Mouse (Mus musculus) thymus, postnatal 4 days (tissue): ENCODE results near the gene 3110082J24Rik.
A peak's percentile ranks its signal among the peaks of the same experiment; 100 is the strongest.

ENCODE experiments used
- DNase-seq: peaks from one replicate; pipeline ENCODE4 v3.0.0; 2021

Gene 3110082J24Rik

DNA sequence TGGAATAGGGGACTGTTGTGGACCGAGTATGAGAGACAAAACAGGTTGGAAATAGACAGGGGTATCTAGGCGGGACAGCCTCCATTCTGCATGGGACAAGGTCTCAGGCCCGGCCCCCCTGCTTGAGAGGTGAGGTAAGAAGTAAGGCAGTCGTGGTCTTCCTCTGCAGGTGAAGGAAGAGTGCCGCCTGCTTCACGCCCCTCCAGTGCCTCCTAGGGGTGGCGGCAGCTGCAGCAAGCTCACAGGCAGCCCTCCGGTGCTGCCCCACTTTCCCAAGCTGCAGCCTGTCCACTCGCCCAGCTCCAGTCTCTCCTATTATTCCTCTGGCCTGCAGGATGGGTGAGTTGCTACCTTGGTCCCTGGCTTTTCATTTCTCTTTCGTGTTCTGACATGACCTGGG, 9.8 kb upstream of the 3110082J24Rik start:
- peak; percentile 59 for DNase-seq

DNA sequence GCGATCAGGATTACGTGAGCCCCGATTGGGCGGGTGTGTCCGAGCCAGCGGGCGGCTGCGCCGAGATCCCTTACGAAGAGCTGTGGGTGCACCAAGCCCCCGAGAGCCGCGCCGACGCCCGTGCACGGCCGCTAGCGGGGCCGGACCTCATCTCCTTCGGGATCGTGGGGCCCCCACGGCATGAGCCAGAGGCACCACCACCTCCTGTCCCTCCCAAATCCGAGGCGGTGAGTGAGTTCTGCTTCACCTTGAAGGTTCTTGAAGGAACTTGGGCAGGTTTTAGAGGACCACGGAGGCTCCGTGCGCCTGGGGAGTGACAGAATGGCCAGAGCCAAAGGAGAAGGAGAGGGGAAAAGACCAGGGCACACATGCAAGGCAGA, 8.9 kb upstream of the 3110082J24Rik start:
- no peak for DNase-seq

DNA sequence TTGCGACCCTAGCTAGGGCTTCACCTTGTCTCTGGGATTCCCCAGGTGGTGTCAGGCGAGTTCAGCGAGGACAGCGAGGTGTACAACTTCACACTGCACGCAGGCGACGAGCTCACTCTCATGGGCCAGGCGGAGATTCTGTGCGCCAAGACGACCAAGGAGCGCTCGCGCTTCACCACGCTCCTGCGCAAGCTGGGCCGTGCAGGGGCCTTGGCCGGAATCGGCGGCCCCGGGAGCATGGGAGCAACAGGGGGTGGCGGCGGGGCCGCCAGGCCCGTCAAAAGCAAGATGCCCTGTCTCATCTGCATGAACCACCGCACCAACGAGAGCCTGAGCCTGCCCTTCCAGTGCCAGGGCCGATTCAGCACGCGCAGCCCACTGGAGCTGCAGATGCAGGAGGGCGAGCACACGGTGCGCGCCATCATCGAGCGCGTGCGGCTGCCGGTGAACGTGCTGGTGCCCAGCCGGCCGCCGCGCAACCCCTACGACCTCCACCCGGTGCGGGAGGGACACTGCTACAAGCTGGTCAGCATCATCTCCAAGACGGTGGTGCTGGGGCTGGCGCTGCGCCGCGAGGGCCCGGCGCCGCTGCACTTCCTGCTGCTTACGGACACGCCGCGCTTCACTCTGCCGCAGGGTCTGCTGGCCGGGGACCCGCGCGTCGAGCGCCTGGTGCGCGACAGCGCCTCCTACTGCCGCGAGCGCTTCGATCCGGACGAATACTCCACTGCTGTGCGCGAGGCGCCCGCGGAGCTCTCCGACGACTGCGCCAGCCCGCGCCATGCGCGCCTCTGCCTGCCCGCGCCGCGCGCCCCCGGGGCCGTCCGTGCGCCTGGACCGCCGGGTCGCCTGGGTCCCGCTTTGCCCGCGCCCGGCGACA, 8.2 kb upstream of the 3110082J24Rik start:
- DNase-seq, result peak; percentile 94

DNA sequence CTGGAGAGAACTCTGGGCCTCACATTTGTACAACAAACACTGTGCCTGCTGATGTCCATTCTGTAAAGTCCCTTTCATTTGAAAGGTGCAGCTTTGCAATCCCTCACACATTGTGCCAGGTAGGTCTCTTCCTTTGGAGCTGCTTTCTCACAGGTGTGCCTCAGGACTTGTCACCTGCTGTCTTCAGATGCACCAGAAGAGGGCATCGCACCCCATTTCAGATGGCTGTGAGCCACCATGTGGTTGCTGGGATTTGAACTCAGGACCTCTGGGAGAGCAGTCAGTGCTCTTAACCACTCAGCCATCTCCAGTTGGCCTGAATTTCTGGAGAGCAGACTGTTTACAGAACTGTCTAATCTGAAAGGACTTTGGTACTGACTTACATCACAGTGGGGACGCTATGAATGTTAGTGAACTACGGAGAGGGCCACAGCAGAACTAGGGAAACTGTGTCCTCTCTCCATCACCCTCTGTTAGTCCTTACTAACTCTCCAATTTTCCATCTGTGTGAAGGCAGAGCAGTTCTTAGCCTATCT, 6.7 kb upstream of the 3110082J24Rik start:
- DNase-seq, result peak; percentile 36

DNA sequence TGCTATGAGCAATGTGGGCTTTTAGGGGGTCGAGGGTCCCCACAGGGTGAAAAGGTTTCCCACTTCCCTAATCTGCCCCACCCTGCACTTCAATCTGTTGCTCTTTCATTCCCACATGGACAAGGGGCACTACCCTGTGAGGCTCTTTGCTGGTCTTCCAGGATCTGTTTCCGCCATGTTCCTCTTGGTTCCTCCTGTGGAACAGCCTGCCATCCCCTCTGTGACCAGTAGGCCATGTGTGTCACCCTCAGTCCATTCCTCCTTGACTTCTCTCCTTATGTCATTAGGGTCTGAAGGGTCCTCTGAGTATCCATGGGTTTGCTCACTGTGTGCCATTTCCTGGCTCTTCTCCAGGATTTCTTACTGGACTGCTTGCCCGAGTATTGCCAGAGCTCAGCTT, 5.9 kb upstream of the 3110082J24Rik start:
- no peak for DNase-seq

- DNase-seq, result peak; percentile 32
Measured at GRCm38 (mm10) chr5:30111126-30111525, 5.2 kb upstream of the 3110082J24Rik start.

DNA sequence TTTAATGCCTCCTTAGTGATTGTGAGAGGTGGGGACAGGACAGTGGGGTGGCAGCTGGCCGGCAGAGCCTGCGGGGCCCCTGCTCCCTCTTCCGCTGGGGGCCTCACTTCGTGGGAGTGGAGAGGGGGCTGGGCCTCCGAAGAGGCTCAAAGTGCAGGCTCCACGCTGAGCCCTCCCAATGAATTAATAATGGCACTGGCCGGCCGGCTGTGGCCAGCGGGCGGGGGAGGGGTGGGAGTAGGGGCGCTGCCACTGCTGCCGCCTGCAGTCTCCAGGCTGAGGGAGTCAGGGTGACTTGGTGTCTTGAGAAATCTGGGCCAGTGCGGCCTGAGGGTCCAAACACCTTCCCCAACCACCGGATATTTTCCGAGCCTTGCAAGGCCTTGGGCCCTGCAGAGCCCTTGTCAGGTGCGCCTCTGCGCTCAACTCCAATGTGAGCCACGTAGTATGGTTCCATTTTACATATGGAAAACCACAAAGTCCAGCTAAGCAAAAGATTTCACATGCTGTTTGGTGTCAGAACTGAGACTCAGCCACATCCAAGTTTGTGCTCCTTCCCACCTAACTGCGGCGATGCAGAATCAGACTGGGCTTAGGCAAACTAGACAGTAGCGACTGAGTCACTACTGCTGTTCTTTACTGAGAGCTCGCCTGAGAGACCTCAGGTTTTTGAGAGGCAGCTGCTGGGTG, 4.6 kb upstream of the 3110082J24Rik start:
- no peak for DNase-seq

DNA sequence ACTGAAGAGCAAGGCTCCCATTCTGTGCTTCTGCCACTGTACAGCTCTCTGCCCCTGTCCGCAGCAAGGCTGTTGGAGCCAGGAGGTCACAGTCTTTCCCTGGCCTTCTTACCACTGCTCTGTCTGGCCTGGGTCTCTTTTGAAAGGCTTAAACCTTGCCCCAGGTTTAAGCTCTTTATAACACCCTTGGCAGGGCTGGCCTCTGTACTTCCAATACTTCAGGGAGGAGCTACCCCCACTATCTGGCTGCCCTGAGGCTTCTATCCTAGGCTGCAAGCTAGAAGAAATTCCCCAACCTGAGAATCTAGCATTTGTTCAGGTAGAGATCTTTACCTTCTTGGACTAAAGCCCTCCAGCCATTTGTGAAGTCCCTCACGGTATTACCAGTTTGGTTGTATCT, 4.0 kb upstream of the 3110082J24Rik start:
- DNase-seq, result no peak

DNA sequence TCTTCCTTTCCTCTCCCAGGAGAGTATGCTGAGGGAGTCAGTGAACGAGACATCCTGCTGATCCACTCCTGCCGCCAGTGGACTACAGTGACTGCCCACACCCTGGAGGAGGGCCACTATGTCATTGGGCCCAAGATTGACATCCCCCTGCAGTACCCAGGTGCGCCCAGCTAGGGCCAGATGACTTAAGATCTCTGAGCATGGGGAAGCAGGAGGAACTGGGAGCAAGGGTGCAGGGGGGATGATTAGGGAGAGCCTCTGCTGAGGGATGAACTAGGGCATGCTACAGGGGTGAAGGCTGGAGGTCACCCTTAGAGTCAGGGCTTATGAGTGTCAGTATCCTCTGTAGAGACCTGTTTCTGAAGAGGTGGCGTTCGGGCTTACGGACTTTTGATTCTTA, 2.3 kb upstream of the 3110082J24Rik start:
- DNase-seq, result no peak

GRCm38 (mm10) chr5:30107611-30108041, 1.7 kb upstream of the 3110082J24Rik start:
- no peak for DNase-seq

- no peak for DNase-seq
Measured at GRCm38 (mm10) chr5:30107186-30107585, 1.3 kb upstream of the 3110082J24Rik start.

- DNase-seq, result no peak
Measured at GRCm38 (mm10) chr5:30106756-30107155, 870 bp upstream of the 3110082J24Rik start.

DNA sequence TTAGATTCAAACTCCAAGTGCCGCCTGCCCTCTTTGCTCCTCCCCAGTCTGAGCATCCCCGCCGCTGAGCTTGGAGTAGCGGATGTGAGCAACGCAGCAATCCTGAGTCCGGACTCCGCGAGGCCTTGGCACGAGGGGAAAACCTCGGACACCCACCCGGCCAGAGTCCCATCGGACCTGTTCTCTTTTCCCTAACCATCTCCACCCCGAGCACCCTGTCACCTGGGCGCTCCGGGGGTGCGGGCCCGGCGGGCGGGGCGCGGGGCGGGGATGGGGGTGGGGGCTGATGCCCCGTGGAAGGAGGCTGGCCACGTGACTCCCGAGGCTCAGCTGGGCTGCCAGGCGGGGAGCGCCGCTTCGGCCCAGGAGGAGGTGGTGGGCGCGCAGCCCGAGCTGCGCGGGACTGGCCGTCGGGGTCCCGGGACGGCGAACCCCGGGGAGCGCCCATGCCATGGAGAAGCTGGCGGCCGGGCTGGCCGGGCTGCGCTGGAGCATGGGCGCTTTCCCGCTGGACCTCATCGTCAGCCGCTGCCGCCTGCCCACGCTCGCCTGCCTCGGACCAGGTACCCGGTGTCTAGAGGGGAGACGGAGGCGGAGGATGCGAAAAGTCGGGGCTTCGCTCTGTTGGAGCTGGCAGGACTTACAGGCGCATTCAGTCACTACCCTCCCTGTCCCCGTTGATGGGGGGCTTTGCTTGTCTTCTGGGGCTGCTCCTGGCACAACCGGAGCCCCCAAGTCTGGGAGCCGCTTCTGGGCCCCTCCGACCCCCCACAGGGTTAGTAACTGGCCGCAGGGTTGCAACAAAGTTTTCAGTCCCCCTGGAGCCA, 832 bp downstream of the 3110082J24Rik start, which contains the start of gene Garem2:
Garem2 (plus strand) TSS at position 321 of the 827 bp plus-strand sequence.
- peak; percentile 29 for DNase-seq

GRCm38 (mm10) chr5:30104339-30104738, 1.5 kb downstream of the 3110082J24Rik start:
- peak; percentile 72 for DNase-seq

DNA sequence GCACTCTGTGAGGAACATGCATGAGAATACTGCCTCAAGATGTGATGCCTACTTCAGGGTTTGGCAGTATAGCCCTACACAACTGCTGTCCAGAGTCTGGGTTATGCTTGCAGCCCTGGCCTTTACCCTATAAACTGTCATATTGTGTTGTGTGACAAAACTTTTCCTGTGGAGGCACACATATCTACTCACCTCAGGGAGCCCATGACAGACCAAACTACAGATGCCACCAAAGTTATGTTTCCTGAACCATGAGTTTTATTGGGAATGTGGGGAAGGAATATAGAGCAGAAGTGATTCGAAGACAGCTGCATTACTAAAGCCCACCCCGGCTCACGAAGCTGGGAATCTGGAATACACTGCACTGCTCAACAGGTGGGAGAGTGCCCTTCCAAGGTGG, 2.5 kb downstream of the 3110082J24Rik start:
- DNase-seq, result no peak

DNA sequence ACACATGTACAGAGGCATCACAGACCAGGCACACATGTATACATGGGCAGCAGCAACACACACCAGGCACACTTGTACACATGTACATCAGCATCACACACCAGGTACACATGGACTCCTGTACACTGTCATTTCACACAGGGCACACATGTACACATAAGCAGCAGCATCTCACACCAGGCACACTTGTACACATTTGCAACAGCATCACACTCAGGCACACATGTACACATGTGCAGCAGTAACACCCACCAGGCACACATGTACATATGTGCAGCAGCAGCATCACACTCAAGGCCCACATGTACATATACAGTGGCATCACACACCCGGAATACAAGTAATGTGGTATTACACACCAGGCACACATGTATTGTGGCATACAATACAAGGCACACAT, 7.6 kb downstream of the 3110082J24Rik start:
- no peak for DNase-seq

DNA sequence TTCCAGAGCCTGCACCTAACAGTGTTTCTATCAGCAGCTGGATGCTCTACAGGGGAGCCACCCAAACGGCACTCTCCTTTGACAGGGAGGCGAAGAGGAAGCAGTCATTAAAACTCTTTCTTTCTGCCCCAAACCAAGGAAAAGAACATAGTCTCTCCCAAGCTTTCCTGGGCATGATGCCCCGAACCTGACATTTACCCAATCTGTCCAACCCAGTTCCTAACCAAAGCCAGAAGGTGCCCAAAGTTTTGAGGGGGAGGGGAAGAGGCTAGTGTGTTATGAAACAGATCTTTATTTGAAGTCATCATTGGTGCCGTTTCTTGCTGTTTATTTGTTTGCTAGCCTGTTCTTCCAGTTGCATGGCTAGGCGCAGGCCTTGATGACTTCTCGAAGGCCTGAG, 10.2 kb downstream of the 3110082J24Rik start:
- DNase-seq, result no peak

DNA sequence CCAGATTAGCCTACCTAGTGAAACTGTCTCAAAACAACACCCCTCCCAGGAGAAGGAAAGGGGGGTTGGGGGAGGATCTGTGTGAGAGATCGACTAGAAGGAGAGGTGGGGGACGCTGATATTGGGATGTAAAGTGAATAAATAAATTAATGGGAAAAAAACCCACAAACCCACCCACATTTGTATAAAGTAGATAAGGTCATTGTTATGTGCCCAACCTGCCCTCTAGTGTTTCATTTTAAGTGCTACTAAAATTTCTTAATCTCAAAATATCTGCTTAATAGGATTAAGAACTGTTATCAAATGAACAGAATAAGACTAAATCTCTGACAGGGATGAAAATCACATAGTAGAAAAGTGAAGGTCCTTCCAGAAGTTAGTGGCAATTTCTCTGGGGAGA, 11.5 kb downstream of the 3110082J24Rik start:
- no peak for DNase-seq

DNA sequence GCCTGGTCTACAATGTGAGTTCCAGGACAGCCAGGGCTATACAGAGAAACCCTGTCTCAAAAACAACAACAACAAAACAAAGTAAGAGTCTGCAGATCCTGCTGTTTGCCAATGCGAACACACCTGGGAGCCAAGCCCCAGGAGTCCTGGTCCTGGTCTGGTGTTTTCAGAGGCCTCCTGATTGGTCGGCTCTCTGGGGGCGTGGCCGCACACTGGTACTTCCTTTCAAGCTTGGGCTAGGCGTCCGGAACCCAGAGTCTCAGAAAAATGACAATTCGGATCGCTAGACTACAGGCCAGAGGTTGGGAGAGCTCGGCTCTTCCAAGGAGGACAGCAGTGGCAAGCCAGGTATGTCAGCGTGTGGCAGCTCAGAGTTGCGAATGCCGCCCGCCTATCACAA, 13.2 kb downstream of the 3110082J24Rik start:
- peak; percentile 31 for DNase-seq

DNA sequence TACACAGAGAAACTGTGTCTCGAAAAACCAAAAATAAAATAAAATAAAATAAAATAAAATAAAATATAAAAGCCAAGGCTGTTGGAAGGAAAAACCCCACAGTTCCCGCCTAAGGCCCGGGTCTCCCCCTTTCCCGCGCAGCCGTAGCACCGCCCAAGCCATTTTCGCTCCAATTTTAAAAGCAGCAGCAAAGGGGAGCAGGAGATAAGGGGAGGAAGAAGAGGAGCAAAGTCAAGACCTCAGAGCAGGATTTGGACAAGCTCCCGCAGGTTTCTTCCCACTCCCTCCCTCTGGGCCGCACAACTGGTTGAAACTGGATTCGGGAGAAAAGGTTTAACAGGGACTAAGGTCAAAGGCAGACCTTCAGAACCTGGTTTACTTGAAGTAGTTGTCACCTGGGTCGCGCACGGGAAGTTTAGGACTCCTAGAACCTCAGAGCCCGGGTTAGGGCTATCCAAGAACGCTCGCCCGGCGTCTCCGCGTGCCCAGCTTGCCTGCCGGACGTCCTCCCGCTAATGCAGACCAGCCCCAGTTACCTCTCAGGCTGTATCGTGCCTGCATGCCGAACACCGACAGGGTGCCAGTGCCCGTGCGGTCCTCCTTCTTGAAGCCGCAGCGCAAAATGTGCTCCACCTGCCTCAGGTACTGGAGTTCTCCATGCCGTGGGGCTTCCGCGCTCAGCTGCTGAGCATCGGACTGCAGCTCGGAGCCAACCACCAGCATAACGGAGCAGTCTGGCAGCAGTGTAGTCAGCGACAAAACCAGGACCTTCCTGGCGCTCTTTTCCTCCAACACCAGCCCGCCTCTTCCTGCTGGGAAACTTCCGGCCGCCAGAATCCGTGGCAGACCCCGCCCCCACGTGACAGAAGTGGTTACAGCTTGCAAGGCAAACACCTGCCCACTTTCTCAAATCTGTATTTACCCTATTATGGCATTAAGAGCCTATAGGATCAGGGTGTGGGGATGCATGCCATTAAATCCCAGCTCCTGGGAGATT, 32.8 kb downstream of the 3110082J24Rik start, which contains the start of gene Tyms:
Tyms (minus strand) TSS at position 793 of the 997 bp plus-strand sequence.
- peak; percentile 85 for DNase-seq

DNA sequence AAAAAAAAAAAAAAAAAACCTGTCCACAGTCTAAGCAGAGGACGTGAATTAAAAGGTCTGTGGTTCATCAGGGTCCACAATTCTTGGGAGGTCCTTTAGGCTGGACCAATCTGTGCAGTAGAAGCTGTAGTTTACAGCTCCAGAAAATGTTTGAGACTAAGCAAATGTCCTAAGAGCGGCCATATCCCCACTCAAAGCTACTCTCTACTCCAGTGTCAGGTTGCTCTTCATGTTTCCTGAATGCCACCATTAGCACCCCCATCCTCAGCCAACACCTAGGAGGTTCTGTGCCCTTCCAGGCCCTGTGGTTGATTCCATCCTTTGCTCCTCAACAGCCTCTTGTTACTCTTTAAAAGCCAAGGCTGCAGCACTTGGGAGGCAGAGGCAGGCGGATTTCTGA, 33.5 kb downstream of the 3110082J24Rik start:
- no peak for DNase-seq

DNA sequence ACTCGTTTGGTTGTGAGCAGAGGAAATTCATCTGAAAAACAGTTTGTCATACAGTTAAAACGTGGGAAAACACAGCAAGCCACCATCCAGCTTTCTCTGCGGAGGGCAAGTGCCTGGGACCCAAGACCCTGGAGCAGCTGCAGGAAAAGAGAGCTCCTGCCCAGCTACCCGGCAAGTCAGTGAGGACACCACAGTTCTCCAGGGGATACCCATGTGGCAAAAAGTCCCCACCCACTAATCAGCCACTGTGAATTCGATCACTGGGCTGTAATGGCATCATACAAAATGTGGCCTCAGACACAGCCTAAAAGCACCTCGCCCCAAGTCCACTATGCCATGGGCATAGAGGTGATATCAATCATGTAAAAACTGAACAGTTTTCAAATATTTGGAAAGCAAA, 34.2 kb downstream of the 3110082J24Rik start:
- DNase-seq, result no peak
